Mouse (Mus musculus) lung, adult 2 months (tissue): ENCODE measurements at regions not wholly inside any gene's neighbourhood (a gene's known extent, or its start where the extent isn't known, plus 50 kb on each side); places are given as distances from the start of the nearest gene placed in this dataset.
"Not testable (repeated sequence)": the region's sequence is repeated elsewhere in the genome, so short reads cannot be mapped to it uniquely, and the experiment has no call there.

ENCODE experiments used
- DNase-seq: peaks from one replicate; pipeline ENCODE4 v3.0.0; 2022
- H3K4me1 ChIP-seq: fragments of 200-500 bp; 2 replicates; pipeline ENCODE4 v1.6.1; 2011; ENCODE audit warnings: low read length; ENCODE audit not compliant: control insufficient read depth, insufficient read depth
- H3K4me3 ChIP-seq: fragments of 200-500 bp; replicated peaks from 2 replicates; pipeline ENCODE3; 2011; ENCODE audit warnings: low read depth, mild to moderate bottlenecking, control low read depth, low read length; ENCODE audit errors: extremely low read depth
- WGBS: fragments of 180-500 bp; shearing (Covaris S2); methylation state at CpG from one replicate; pipeline ENCODE4 v1.1.7; 2018; 5-methylcytosine and 5-hydroxymethylcytosine counted together

GRCm38 (mm10) chr12:21784403-21784802 lies 367.0 kb upstream of the Ywhaq start:
- WGBS, result 3% methylated on average over 36 of the region's 39 CpGs
- DNase-seq, result peak; percentile 26
- H3K4me1 ChIP-seq, H3K4me3 ChIP-seq: not testable (repeated sequence)

- not testable (repeated sequence) for DNase-seq, H3K4me3 ChIP-seq, H3K4me1 ChIP-seq
- 3% methylated on average over 42 of the region's 45 CpGs for WGBS
These were observed 361.3 kb upstream of the Ywhaq start for GRCm38 (mm10) chr12:21778717-21779116.

GRCm38 (mm10) chr12:21778308-21778707 lies 360.9 kb upstream of the Ywhaq start:
- not testable (repeated sequence) for H3K4me3 ChIP-seq, H3K4me1 ChIP-seq, DNase-seq

GRCm38 (mm10) chr12:21767717-21768116 lies 350.3 kb upstream of the Ywhaq start:
- not testable (repeated sequence) for H3K4me1 ChIP-seq, DNase-seq, H3K4me3 ChIP-seq
- WGBS, result 74% methylated on average over 2 of the region's 2 CpGs

More at GRCm38 (mm10) chr12:21778308-21778707, 360.9 kb upstream of the Ywhaq start:
- 29% methylated on average over 50 of the region's 50 CpGs for WGBS
